Mouse (Mus musculus) olfactory bulb, adult 2 months (tissue): ENCODE measurements around the gene Gm49345. TPM values are rescaled to one million over a fixed set of nuclear protein-coding genes. Genes with fewer than 3 reads are reported as not detected.
A peak's percentile ranks its signal among the peaks of the same experiment; 100 is the strongest.

Experiments
- H3K27ac ChIP-seq: fragments of 200-500 bp; 2 replicates; pipeline ENCODE4 v1.5.1; 2012; ENCODE audit warnings: low read depth, low read length; ENCODE audit not compliant: insufficient read depth
- H3K4me1 ChIP-seq: fragments of 200-500 bp; 2 replicates; pipeline ENCODE4 v1.6.1; 2012; ENCODE audit warnings: low read length; ENCODE audit not compliant: control insufficient read depth, insufficient read depth
- H3K4me3 ChIP-seq: fragments of 200-500 bp; 2 replicates; pipeline ENCODE4 v1.5.1; 2012; ENCODE audit warnings: mild to moderate bottlenecking, low read depth, low read length, moderate library complexity; ENCODE audit not compliant: insufficient read depth
- CTCF ChIP-seq: fragments of 200-500 bp; IDR thresholded peaks from 2 replicates; pipeline ENCODE4 v1.5.1; 2012; ENCODE audit warnings: low read depth, mild to moderate bottlenecking, low read length, moderate library complexity; ENCODE audit not compliant: insufficient read depth
- POLR2A ChIP-seq: fragments of 200-500 bp; IDR thresholded peaks from 2 replicates; pipeline ENCODE4 v1.6.1; 2012; ENCODE audit warnings: mild to moderate bottlenecking, low read depth, low read length, moderate library complexity; ENCODE audit not compliant: insufficient read depth
- WGBS: fragments of 180-500 bp; shearing (Covaris S2); methylation state at CpG from one replicate; pipeline ENCODE4 v1.1.7; 2018; 5-methylcytosine and 5-hydroxymethylcytosine counted together
- polyA plus RNA-seq: library from polyadenylated mRNA; stranded (reverse); fragments of >200 nt; gene quantifications from 2 replicates; pipeline ENCODE4 v1.2.4, GENCODE M21; 2012; ENCODE audit warnings: low replicate concordance; ENCODE audit not compliant: missing spikeins, insufficient read depth, insufficient read length

Gene Gm49345
- polyA plus RNA-seq, 1 experiment = not detected

GRCm38 (mm10) chr13:67572591-67573189 is 64.9 kb downstream of the Gm49345 start:
- H3K4me3 ChIP-seq = no peak overlapping the region
- 77% methylated on average over 5 of the region's 5 CpGs for WGBS
- TF ChIP-seq CTCF (no peak), POLR2A (no peak)
- H3K4me1 ChIP-seq = no peaks in the 10 kb centered on the region
- H3K27ac ChIP-seq = no peak overlapping the region

- no peaks in the 10 kb centered on the region for H3K4me1 ChIP-seq
- TF ChIP-seq POLR2A (no peak), CTCF (no peak)
- WGBS = 63% methylated on average over 4 of the region's 4 CpGs
- peak within 1 kb of the TSS; percentile 91 for H3K4me3 ChIP-seq
- H3K27ac ChIP-seq = peak within 1 kb of the TSS; percentile 62; the same call in 1 of the 2 replicates
These were observed 83.8 kb downstream of the Gm49345 start, which contains the start of gene Zfp748 for GRCm38 (mm10) chr13:67553730-67554129. Gene Zfp748 (minus strand): TSS chr13:67553830.

- WGBS = under 1% methylated on average over 44 of the region's 44 CpGs
- Histone ChIP-seq H3K27ac (peak overlapping the region; percentile 62; the same call in 1 of the 2 replicates), H3K4me3 (peak overlapping the region; percentile 91), H3K4me1 (no peaks in the 10 kb centered on the region)
- TF ChIP-seq POLR2A (0 out of 2 replicates have a peak, but pooled peaks have one; percentile 50), CTCF (no peak)
These were observed 84.8 kb downstream of the Gm49345 start for GRCm38 (mm10) chr13:67552505-67553346.

GRCm38 (mm10) chr13:67545941-67546340 is 91.6 kb downstream of the Gm49345 start:
- 81% methylated on average over 1 of the region's 1 CpGs for WGBS
- no peak for TF ChIP-seq CTCF
- no peak for TF ChIP-seq POLR2A
- H3K4me3 ChIP-seq = no peak overlapping the region
- no peaks in the 10 kb centered on the region for H3K4me1 ChIP-seq
- H3K27ac ChIP-seq = no peak overlapping the region

Other genes starting within 250 kb of the Gm49345 start
- not detected in 2 replicates for gene Zfp429, start 237.9 kb downstream of the Gm49345 start, polyA plus RNA-seq
- gene Zfp459, start 216.4 kb downstream of the Gm49345 start, polyA plus RNA-seq = not detected in 2 replicates
- gene Zfp874a, start 186.1 kb downstream of the Gm49345 start, polyA plus RNA-seq = not detected in 2 replicates
- gene Zfp874b, start 153.5 kb downstream of the Gm49345 start, polyA plus RNA-seq = 211 and 281 TPM in 2 replicates
- gene Zfp58, start 137.2 kb downstream of the Gm49345 start, polyA plus RNA-seq = not detected in 2 replicates
- gene Gm26965, start 111.6 kb downstream of the Gm49345 start, polyA plus RNA-seq = not detected in 2 replicates
- not detected in 2 replicates for gene Zfp87, start 111.6 kb downstream of the Gm49345 start, polyA plus RNA-seq
- not detected in 2 replicates for gene Zfp748, start 83.9 kb downstream of the Gm49345 start, polyA plus RNA-seq
- gene Zfp729b, start 28.1 kb downstream of the Gm49345 start, polyA plus RNA-seq = not detected in 2 replicates
- not detected in 2 replicates for gene Zfp729a, start within 50 bp of the Gm49345 start, polyA plus RNA-seq
- not detected in 2 replicates for gene Zfp738, start 49.3 kb upstream of the Gm49345 start, polyA plus RNA-seq
- not detected in 2 replicates for gene Zfp65, start 91.4 kb upstream of the Gm49345 start, polyA plus RNA-seq
- gene Zfp85, start 117.5 kb upstream of the Gm49345 start, polyA plus RNA-seq = not detected in 2 replicates
- gene Zfp493, start 141.9 kb upstream of the Gm49345 start, polyA plus RNA-seq = not detected in 2 replicates
- gene Zfp273, start 176.0 kb upstream of the Gm49345 start, polyA plus RNA-seq = not detected in 2 replicates
- gene Gm10037, start 193.3 kb upstream of the Gm49345 start, polyA plus RNA-seq = not detected in 2 replicates
- not detected in 2 replicates for gene BC048507, start 225.6 kb upstream of the Gm49345 start, polyA plus RNA-seq